Mouse (Mus musculus) small intestine, adult 2 months (tissue): ENCODE results near the gene Gm36245. TPM values are rescaled to one million over a fixed set of nuclear protein-coding genes. Genes with fewer than 3 reads are reported as not detected.

Experiments used
- H3K27ac ChIP-seq: fragments of 200-500 bp; 2 replicates; pipeline ENCODE4 v1.5.1; 2012; ENCODE audit warnings: low read depth, low read length, control low read depth, inconsistent platforms; ENCODE audit not compliant: insufficient read depth
- H3K27me3 ChIP-seq: fragments of 200-500 bp; 2 replicates; pipeline ENCODE4 v1.6.1; 2012; ENCODE audit warnings: mild to moderate bottlenecking, moderate library complexity, low read length, inconsistent platforms; ENCODE audit not compliant: control insufficient read depth, insufficient read depth
- H3K36me3 ChIP-seq: fragments of 200-500 bp; 2 replicates; pipeline ENCODE4 v1.6.1; 2012; ENCODE audit warnings: mild to moderate bottlenecking, low read length, control low read depth, inconsistent platforms; ENCODE audit not compliant: control insufficient read depth, insufficient read depth
- H3K4me1 ChIP-seq: fragments of 200-500 bp; 2 replicates; pipeline ENCODE4 v1.6.1; 2012; ENCODE audit warnings: low read length, inconsistent platforms, mixed read lengths; ENCODE audit not compliant: control insufficient read depth, insufficient read depth, insufficient read length
- H3K4me3 ChIP-seq: fragments of 200-500 bp; 2 replicates; pipeline ENCODE4 v1.5.1; 2012; ENCODE audit warnings: low read depth, mild to moderate bottlenecking, control low read depth, inconsistent platforms, low read length, moderate library complexity
- CTCF ChIP-seq: fragments of 200-500 bp; IDR thresholded peaks from 2 replicates; pipeline ENCODE4 v1.5.1; 2012; ENCODE audit warnings: low read depth, mild to moderate bottlenecking, control low read depth, inconsistent platforms, low read length, moderate library complexity, mixed read lengths; ENCODE audit not compliant: insufficient replicate concordance, insufficient read length; ENCODE audit errors: extremely low read depth
- POLR2A ChIP-seq: fragments of 200-500 bp; IDR thresholded peaks from 2 replicates; pipeline ENCODE4 v1.6.1; 2012; ENCODE audit warnings: low read depth, mild to moderate bottlenecking, control low read depth, inconsistent platforms, low read length, moderate library complexity
- WGBS: fragments of 180-500 bp; shearing (Covaris S2); methylation state at CpG from one replicate; pipeline ENCODE4 v1.1.7; 2018; 5-methylcytosine and 5-hydroxymethylcytosine counted together
- polyA plus RNA-seq: library from polyadenylated mRNA; depleted of rRNA; stranded (reverse); fragments of >200 nt; gene quantifications from 2 replicates; pipeline ENCODE4 v1.2.3, GENCODE M21; 2012; rRNA removed

Gene Gm36245
- polyA plus RNA-seq, result not detected in 2 replicates

- no peak for TF ChIP-seq POLR2A
- no peak for TF ChIP-seq CTCF
- peak within 1 kb of the TSS; percentile 44 for H3K27ac ChIP-seq
- no peaks in the 10 kb centered on the region for H3K27me3 ChIP-seq
- peaks cover 6% of the 10 kb centered on the region for H3K4me1 ChIP-seq
- H3K36me3 ChIP-seq, result no peaks in the 10 kb centered on the region
- H3K4me3 ChIP-seq, result no peak within 1 kb of the TSS
- WGBS, result 97% methylated on average over 1 of the region's 1 CpGs
Measured at GRCm38 (mm10) chr15:77598958-77599357, at the start of gene Gm36245. Gm36245 (plus strand) TSS chr15:77599258.

GRCm38 (mm10) chr15:77561792-77562191, 37.3 kb upstream of the Gm36245 start, which contains the start of gene 1700025B11Rik:
1700025B11Rik (minus strand) TSS chr15:77561892.
- H3K27ac ChIP-seq, result no peak within 1 kb of the TSS
- H3K27me3 ChIP-seq, result no peaks in the 10 kb centered on the region
- TF ChIP-seq POLR2A (no peak), CTCF (no peak)
- H3K36me3 ChIP-seq, result no peaks in the 10 kb centered on the region
- no peaks in the 10 kb centered on the region for H3K4me1 ChIP-seq
- H3K4me3 ChIP-seq, result no peak within 1 kb of the TSS

- TF ChIP-seq CTCF (no peak), POLR2A (no peak)
- H3K4me1 ChIP-seq, result no peaks in the 10 kb centered on the region
- H3K27ac ChIP-seq, result no peak overlapping the region
- H3K36me3 ChIP-seq, result no peaks in the 10 kb centered on the region
- H3K4me3 ChIP-seq, result no peak overlapping the region
- H3K27me3 ChIP-seq, result no peaks in the 10 kb centered on the region
Measured at GRCm38 (mm10) chr15:77563219-77563618, 35.8 kb upstream of the Gm36245 start.

- Histone ChIP-seq H3K4me1 (peaks cover 4% of the 10 kb centered on the region; the same call in 1 of the 2 replicates), H3K36me3 (no peaks in the 10 kb centered on the region), H3K27me3 (no peaks in the 10 kb centered on the region), H3K27ac (no peak overlapping the region), H3K4me3 (no peak overlapping the region)
- WGBS, result 96% methylated on average over 2 of the region's 2 CpGs
- TF ChIP-seq CTCF (no peak), POLR2A (no peak)
Measured at GRCm38 (mm10) chr15:77578801-77579200, 20.3 kb upstream of the Gm36245 start.

- no peak overlapping the region for H3K27ac ChIP-seq
- no peaks in the 10 kb centered on the region for H3K36me3 ChIP-seq
- no peaks in the 10 kb centered on the region for H3K27me3 ChIP-seq
- 65% methylated on average over 4 of the region's 4 CpGs for WGBS
- peaks cover 4% of the 10 kb centered on the region; the same call in 1 of the 2 replicates for H3K4me1 ChIP-seq
- H3K4me3 ChIP-seq, result no peak overlapping the region
- TF ChIP-seq CTCF, result no peak
- TF ChIP-seq POLR2A, result no peak
Measured at GRCm38 (mm10) chr15:77579311-77579710, 19.7 kb upstream of the Gm36245 start.

GRCm38 (mm10) chr15:77581681-77582080, 17.4 kb upstream of the Gm36245 start:
- Histone ChIP-seq H3K27ac (no peak overlapping the region; the same call in 1 of the 2 replicates), H3K36me3 (no peaks in the 10 kb centered on the region), H3K4me1 (peaks cover 4% of the 10 kb centered on the region; the same call in 1 of the 2 replicates), H3K4me3 (no peak overlapping the region), H3K27me3 (no peaks in the 10 kb centered on the region)
- WGBS, result 11% methylated on average over 1 of the region's 1 CpGs
- TF ChIP-seq POLR2A (no peak), CTCF (no peak)

GRCm38 (mm10) chr15:77587026-77587425, 12.0 kb upstream of the Gm36245 start:
- H3K27me3 ChIP-seq, result no peaks in the 10 kb centered on the region
- TF ChIP-seq POLR2A (no peak), CTCF (no peak)
- H3K36me3 ChIP-seq, result no peaks in the 10 kb centered on the region
- H3K27ac ChIP-seq, result no peak overlapping the region
- no peaks in the 10 kb centered on the region; the same call in 1 of the 2 replicates for H3K4me1 ChIP-seq
- H3K4me3 ChIP-seq, result no peak overlapping the region

- no peaks in the 10 kb centered on the region for H3K4me1 ChIP-seq
- H3K4me3 ChIP-seq, result no peak overlapping the region
Measured at GRCm38 (mm10) chr15:77588981-77589380, 10.1 kb upstream of the Gm36245 start.

More at GRCm38 (mm10) chr15:77588981-77589380, 10.1 kb upstream of the Gm36245 start:
- H3K27ac ChIP-seq, result no peak overlapping the region
- TF ChIP-seq POLR2A (no peak), CTCF (no peak)
- no peaks in the 10 kb centered on the region for H3K27me3 ChIP-seq
- H3K36me3 ChIP-seq, result no peaks in the 10 kb centered on the region
